Mouse (Mus musculus): ENCODE results near the gene Cct5. TPM values are rescaled to one million over a fixed set of nuclear protein-coding genes. Genes with fewer than 3 reads are reported as not detected.

Cct5 gene
- 754 and 870 TPM in 2 replicates for polyA plus RNA-seq (2016; fragmentation: Nextera tagmentation; extraction: Ambion mirVana)

DNA sequence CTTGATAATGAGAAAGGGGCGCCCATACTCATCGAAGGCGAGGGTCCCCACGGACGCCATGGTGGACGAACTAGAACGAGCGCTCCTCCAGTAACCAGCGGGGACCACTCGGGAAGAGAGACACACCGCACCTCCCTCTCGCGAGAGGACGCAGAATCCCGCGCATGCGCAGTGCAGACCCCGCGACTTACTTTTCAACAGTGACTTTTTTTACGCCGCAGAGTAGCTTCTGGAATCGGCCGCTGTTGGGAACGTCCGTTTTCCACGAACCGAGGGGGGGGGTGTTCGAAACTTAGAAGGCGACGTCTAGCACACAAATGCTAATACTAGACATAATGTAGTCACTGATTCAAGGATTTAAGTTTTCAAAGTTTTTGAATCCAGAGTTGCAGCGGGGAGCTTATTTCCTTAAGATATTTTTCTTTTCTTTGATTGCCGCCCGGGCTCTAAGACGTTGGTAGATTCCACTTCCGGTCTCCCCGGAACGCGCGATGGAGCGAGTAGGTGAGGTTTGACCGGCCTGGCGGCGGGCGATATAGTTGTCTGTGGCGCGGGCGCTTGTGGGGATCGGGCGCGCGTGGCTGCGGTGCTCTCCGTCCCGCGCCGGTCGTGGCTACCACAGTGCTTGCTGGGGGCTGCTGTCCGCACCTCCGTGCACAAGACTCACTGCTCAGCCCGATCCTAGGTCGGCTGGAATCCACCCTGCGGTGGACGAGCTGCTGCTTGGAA lies at the start of gene Cct5, which contains the start of gene Fam173b:
TSS of gene Cct5 (minus strand) at position 159 of the 729 bp plus-strand sequence.
TSS of gene Fam173b (plus strand) at position 207 of the 729 bp plus-strand sequence.
- DNase-seq (ENCODE audit: low spot score) = peak; percentile 99
- Histone ChIP-seq H3K4me1 (peaks cover 18% of the 10 kb centered on the region), H3K27ac (peak within 1 kb of the TSS; percentile 98), H3K27me3 (ENCODE audit: low read depth, poor library complexity, severe bottlenecking) (no peaks in the 10 kb centered on the region), H3K4me3 (peak within 1 kb of the TSS; percentile 95), H3K36me3 (peaks cover 22% of the 10 kb centered on the region), H3K9me3 (replicated peaks) (no peaks in the 10 kb centered on the region)
- WGBS = under 1% methylated on average over 63 of the region's 63 CpGs

- no peak overlapping the region for H3K27ac ChIP-seq
- WGBS = 96% methylated on average over 7 of the region's 7 CpGs
- no peaks in the 10 kb centered on the region for H3K9me3 ChIP-seq (replicated peaks)
- DNase-seq (ENCODE audit: low spot score) = no peak
- no peaks in the 10 kb centered on the region for H3K27me3 ChIP-seq (ENCODE audit: low read depth, poor library complexity, severe bottlenecking)
- H3K36me3 ChIP-seq = no peaks in the 10 kb centered on the region
- no peak overlapping the region for H3K4me3 ChIP-seq
- H3K4me1 ChIP-seq = 0 out of 2 replicates have a peak, but pooled peaks cover 4% of the 10 kb centered on the region
These were observed 49.2 kb upstream of the Cct5 start for GRCm38 (mm10) chr15:31650821-31651220.

DNA sequence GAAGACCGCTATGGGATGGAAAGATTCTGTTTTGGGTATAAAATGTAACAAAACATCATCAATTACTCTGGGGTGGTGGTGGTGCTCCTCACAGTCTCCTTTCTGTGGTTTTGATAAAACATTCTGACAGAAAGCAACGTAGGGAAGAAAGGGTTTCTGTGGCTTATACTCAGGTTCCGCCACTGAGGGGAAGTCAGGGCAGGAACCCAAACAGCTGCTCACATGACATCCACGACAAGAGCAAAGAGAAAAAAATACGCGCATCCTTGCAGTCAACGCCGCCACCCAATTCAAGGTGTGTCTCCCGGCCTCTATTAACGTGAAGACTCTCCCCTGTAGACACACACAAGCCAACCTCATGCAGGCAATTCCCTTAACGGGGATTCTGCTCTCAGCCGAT lies 48.1 kb upstream of the Cct5 start:
- WGBS = 93% methylated on average over 12 of the region's 12 CpGs
- H3K9me3 ChIP-seq (replicated peaks) = no peaks in the 10 kb centered on the region
- no peaks in the 10 kb centered on the region for H3K36me3 ChIP-seq
- no peaks in the 10 kb centered on the region for H3K27me3 ChIP-seq (ENCODE audit: low read depth, poor library complexity, severe bottlenecking)
- H3K4me1 ChIP-seq = 0 out of 2 replicates have a peak, but pooled peaks cover 4% of the 10 kb centered on the region
- DNase-seq (ENCODE audit: low spot score) = no peak
- H3K27ac ChIP-seq = no peak overlapping the region
- H3K4me3 ChIP-seq = no peak overlapping the region

DNA sequence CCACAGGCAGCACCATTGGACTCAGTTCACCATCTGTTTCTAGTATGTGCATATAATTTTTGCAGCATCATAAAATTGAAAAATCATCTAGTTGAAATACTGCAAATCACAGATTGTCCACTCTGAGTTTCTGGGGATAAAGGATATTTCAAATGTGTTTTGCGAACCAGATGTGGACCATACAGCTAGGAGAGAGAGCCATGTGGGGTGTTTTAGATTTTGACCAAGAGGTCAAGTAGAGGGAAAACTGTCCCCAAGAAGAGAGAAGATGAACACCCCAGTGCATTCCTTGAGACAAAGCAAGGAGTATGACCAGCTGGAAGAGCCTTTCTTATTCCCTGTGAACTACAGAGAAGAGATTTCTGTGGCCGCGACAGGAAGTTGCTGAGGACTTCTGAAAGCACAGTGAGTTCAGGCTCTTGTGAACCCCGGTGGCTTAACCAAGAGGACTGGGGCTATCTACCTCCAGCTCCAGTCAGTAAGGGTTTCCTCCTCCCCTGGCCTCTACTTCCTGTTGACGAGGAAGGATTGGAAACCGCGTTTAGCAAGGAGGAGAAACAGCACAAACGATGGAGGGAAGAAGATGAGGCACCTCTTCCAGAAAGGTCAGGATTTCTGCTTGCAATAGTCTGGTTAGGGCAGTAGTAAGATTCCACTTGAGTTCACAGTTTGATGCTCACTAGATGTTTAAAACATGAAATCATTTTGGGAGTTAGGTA lies 46.4 kb upstream of the Cct5 start:
- H3K27me3 ChIP-seq (ENCODE audit: low read depth, poor library complexity, severe bottlenecking) = no peaks in the 10 kb centered on the region
- H3K4me1 ChIP-seq = 0 out of 2 replicates have a peak, but pooled peaks cover 4% of the 10 kb centered on the region
- no peaks in the 10 kb centered on the region for H3K9me3 ChIP-seq (replicated peaks)
- H3K27ac ChIP-seq = no peak overlapping the region
- 78% methylated on average over 8 of the region's 8 CpGs for WGBS
- DNase-seq (ENCODE audit: low spot score) = no peak
- no peaks in the 10 kb centered on the region for H3K36me3 ChIP-seq
- no peak overlapping the region for H3K4me3 ChIP-seq

GRCm38 (mm10) chr15:31647225-31647624 lies 45.6 kb upstream of the Cct5 start:
- no peaks in the 10 kb centered on the region for H3K27me3 ChIP-seq (ENCODE audit: low read depth, poor library complexity, severe bottlenecking)
- no peaks in the 10 kb centered on the region for H3K9me3 ChIP-seq (replicated peaks)
- WGBS = 85% methylated on average over 6 of the region's 6 CpGs
- H3K27ac ChIP-seq = no peak overlapping the region
- H3K36me3 ChIP-seq = no peaks in the 10 kb centered on the region
- no peak overlapping the region for H3K4me3 ChIP-seq
- 0 out of 2 replicates have a peak, but pooled peaks cover 4% of the 10 kb centered on the region for H3K4me1 ChIP-seq
- no peak for DNase-seq (ENCODE audit: low spot score)

DNA sequence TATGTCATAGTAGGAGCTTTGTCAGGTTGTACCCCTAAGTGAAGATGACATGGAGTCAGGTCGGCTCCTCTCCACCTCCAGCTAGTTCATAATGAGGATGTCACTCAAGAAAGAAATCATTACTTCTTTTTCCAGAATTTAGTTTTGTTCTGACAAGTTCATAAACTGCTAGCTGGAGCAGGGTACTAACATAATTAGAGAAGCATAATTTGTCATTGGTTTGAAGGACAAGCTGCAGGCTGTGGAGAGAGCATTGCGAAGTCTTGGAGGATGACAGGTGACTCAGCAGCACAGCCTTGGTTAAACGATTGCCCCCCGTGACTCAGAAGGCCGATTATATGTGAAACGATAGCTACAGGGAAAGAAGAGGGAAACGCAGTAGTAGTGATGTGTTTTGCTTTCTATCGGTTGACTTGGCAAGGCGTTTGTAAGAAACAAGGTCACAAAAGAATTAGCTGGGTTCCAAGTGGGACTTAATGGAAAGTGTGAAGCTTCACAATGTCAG lies 34.5 kb upstream of the Cct5 start:
- DNase-seq (ENCODE audit: low spot score) = no peak
- Histone ChIP-seq H3K4me1 (no peaks in the 10 kb centered on the region), H3K36me3 (no peaks in the 10 kb centered on the region), H3K27me3 (ENCODE audit: low read depth, poor library complexity, severe bottlenecking) (no peaks in the 10 kb centered on the region), H3K9me3 (replicated peaks) (no peaks in the 10 kb centered on the region), H3K27ac (no peak overlapping the region), H3K4me3 (no peak overlapping the region)
- 92% methylated on average over 9 of the region's 9 CpGs for WGBS

- H3K27ac ChIP-seq = no peak overlapping the region
- no peaks in the 10 kb centered on the region for H3K36me3 ChIP-seq
- H3K4me3 ChIP-seq = no peak overlapping the region
- 89% methylated on average over 6 of the region's 6 CpGs for WGBS
- no peak for DNase-seq (ENCODE audit: low spot score)
- no peaks in the 10 kb centered on the region for H3K4me1 ChIP-seq
- no peaks in the 10 kb centered on the region for H3K27me3 ChIP-seq (ENCODE audit: low read depth, poor library complexity, severe bottlenecking)
- H3K9me3 ChIP-seq (replicated peaks) = no peaks in the 10 kb centered on the region
These were observed 33.0 kb upstream of the Cct5 start for GRCm38 (mm10) chr15:31634582-31634981.

DNA sequence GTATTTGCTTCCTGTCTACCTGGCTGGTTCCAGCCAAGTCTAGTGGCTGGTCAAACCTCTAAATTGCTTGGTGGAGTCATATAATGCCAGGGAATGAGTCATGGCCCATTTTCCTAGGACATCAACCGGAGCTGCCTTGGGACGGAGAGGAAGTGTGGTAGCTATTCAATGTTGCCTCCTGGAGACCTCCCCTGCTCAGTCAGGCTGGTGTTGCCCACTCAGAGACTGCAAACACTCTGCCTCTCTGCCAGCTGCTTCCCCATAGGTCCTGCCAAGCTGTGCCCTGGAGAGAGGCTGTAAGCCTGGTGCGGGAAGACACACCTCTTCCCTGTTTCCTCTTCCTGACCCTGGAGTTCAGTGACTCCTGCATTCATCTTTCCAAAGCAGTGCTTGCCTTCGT lies 30.9 kb upstream of the Cct5 start:
- Histone ChIP-seq H3K9me3 (replicated peaks) (no peaks in the 10 kb centered on the region), H3K4me3 (no peak overlapping the region), H3K36me3 (no peaks in the 10 kb centered on the region), H3K27me3 (ENCODE audit: low read depth, poor library complexity, severe bottlenecking) (no peaks in the 10 kb centered on the region), H3K4me1 (peaks cover 7% of the 10 kb centered on the region), H3K27ac (no peak overlapping the region)
- WGBS = 89% methylated on average over 4 of the region's 4 CpGs
- no peak for DNase-seq (ENCODE audit: low spot score)

- no peaks in the 10 kb centered on the region for H3K9me3 ChIP-seq (replicated peaks)
- H3K27me3 ChIP-seq (ENCODE audit: low read depth, poor library complexity, severe bottlenecking) = no peaks in the 10 kb centered on the region
- H3K4me3 ChIP-seq = no peak overlapping the region
- 80% methylated on average over 12 of the region's 12 CpGs for WGBS
- no peak overlapping the region for H3K27ac ChIP-seq
- no peaks in the 10 kb centered on the region for H3K36me3 ChIP-seq
- DNase-seq (ENCODE audit: low spot score) = no peak
- peaks cover 14% of the 10 kb centered on the region for H3K4me1 ChIP-seq
These were observed 29.8 kb upstream of the Cct5 start for GRCm38 (mm10) chr15:31631396-31631858.

DNA sequence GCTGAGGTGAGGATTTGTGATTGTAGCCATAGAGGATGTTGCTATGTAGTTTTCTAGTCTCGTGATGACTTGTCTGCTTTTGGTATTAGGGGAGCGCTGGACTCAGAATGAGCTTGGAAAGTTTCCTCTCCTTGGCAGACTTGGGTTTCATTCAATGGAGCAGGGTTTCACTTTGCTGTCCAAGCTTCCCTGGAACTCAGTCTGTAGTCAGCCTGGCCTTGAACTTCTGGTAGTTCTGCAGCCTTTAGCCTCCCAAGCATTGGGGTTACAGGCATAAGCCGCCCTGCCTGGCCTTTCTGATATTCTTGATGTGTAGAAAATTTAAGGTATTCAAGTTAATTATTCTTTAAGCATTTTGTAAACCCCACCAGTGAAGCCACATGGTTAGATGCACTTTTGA lies 28.0 kb upstream of the Cct5 start:
- Histone ChIP-seq H3K36me3 (no peaks in the 10 kb centered on the region), H3K4me1 (peaks cover 14% of the 10 kb centered on the region), H3K4me3 (no peak overlapping the region), H3K9me3 (replicated peaks) (no peaks in the 10 kb centered on the region), H3K27me3 (ENCODE audit: low read depth, poor library complexity, severe bottlenecking) (no peaks in the 10 kb centered on the region), H3K27ac (no peak overlapping the region)
- DNase-seq (ENCODE audit: low spot score) = no peak
- 95% methylated on average over 3 of the region's 3 CpGs for WGBS

DNA sequence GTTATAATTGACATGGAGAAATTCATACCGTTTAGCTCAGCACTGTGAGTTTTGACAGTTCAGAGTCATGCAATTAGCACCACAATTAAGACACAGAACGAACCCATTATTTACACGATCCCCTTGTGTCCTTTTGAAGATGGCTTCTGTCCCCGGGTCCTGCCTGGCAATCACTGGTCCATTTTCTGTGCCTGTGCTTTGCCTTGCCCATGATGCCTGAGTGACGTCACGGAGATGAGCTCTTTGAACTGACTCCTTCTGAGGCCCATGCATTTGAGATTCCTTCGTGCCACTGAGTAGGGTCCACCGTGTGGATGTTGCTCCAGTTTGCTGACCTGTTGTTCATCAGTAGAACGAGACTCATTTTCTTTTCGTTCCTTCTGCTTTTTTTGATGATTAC lies 26.6 kb upstream of the Cct5 start:
- Histone ChIP-seq H3K36me3 (peaks cover 3% of the 10 kb centered on the region; the same call in 1 of the 2 replicates), H3K4me3 (no peak overlapping the region), H3K9me3 (replicated peaks) (no peaks in the 10 kb centered on the region), H3K27ac (no peak overlapping the region), H3K4me1 (peaks cover 14% of the 10 kb centered on the region), H3K27me3 (ENCODE audit: low read depth, poor library complexity, severe bottlenecking) (no peaks in the 10 kb centered on the region)
- no peak for DNase-seq (ENCODE audit: low spot score)
- 76% methylated on average over 10 of the region's 10 CpGs for WGBS

GRCm38 (mm10) chr15:31627277-31628154 lies 25.9 kb upstream of the Cct5 start:
- DNase-seq (ENCODE audit: low spot score) = no peak
- no peaks in the 10 kb centered on the region for H3K27me3 ChIP-seq (ENCODE audit: low read depth, poor library complexity, severe bottlenecking)
- H3K27ac ChIP-seq = peak overlapping the region; percentile 71
- 61% methylated on average over 12 of the region's 12 CpGs for WGBS
- peaks cover 3% of the 10 kb centered on the region for H3K36me3 ChIP-seq
- no peaks in the 10 kb centered on the region for H3K9me3 ChIP-seq (replicated peaks)
- H3K4me1 ChIP-seq = peaks cover 14% of the 10 kb centered on the region
- H3K4me3 ChIP-seq = no peak overlapping the region

All from limb, embryonic 10.5 days (tissue).